Mouse (Mus musculus) urinary bladder, adult 2 months (tissue): ENCODE results near the gene Gckr. TPM values are rescaled to one million over a fixed set of nuclear protein-coding genes. Genes with fewer than 3 reads are reported as not detected.

ENCODE experiments used
- DNase-seq: peaks from one replicate; pipeline ENCODE4 v3.0.0; 2022; ENCODE audit warnings: low spot score
- polyA plus RNA-seq: library from polyadenylated mRNA; depleted of rRNA; stranded (reverse); fragments of >200 nt; gene quantifications from 2 replicates; pipeline ENCODE4 v1.2.3, GENCODE M21; 2012; rRNA removed

The Gckr gene
- 0.29 and 0.39 TPM in 2 replicates for polyA plus RNA-seq

DNA sequence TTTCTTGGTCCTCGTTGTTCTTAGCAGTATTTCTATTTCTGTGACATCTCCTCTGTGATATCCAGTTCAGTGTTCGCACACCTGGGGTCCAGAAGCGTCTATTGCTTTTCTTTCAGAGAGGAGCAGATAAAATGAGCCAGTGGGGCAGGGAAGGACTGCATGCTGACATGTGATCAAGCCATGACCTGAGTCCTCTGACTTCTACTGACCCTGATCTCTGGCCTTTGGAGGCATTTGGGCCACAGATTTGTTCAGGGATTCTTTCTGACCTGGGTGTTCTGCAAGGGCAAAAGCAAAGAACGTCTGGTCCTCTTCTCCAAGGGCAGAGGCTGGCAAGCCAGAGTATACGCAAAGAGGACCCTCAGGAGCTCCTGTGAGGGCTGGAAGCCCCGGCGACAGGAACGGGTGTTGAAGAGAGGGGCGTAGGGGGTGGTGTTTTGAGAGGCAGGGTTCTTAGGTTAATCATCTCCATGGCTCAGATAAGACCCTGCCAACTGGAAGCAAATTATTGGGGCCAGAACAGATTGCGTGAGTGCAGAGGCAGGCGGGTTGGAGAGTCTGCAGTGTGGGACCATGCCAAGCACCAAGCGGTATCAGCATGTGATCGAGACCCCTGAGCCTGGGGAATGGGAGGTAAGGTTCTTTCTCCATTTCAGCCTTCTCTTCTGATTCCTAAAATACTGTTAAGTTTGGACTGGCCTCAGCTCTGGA, at the start of gene Gckr:
Gckr (plus strand) TSS at position 397 of the 711 bp plus-strand sequence.
- no peak for DNase-seq

DNA sequence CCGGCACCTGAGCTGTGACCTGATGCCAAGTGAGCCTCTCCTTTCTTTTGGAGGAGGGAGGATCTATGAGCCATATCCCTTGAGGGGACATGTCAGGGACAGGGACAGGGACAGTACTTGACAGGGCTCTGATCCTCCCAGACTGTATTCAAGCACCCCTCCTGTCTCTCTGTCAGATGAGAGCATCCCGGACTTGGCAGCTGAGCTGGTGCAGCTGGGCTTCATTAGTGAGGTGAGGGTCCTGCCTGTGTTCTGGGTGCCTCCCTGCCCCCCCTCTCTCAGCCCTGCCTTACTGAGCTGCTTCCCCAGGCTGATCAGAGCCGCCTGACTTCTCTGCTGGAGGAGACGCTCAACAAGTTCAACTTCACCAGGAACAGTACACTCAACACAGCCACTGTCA, 46.5 kb upstream of the Gckr start:
- DNase-seq: no peak

DNA sequence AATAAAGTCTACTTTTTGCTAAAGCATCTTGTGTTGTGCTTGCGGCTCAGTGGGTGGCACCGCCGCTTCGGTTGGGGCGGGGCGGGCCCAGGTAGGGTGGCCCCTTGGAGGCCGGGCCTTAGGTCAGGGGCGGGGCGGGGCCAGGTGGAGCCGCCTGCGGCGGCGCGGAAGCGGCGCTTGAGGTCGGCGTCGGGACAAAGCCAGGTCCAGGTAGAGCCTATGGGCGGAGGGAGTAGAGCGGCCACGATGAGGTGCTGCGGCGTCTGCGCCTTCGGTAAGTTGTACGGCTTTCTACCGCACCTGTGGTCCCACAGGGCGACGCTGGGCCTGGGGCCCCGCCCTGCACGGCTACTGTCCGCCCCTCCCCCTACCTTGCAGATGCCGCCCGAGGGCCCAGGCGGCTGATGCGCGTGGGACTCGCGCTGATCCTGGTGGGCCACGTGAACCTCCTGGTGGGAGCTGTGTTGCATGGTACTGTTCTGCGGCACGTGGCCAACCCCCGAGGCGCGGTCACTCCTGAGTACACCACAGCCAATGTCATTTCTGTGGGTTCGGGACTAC, 45.6 kb upstream of the Gckr start, which contains the start of gene Krtcap3:
Krtcap3 (plus strand) TSS at position 151 of the 561 bp plus-strand sequence.
- peak; percentile 56 for DNase-seq

GRCm38 (mm10) chr5:31252151-31252550, 45.1 kb upstream of the Gckr start:
- DNase-seq: no peak

- DNase-seq: no peak
Measured at GRCm38 (mm10) chr5:31252795-31253545, 44.3 kb upstream of the Gckr start.

- DNase-seq: no peak
Measured at GRCm38 (mm10) chr5:31253806-31254205, 43.4 kb upstream of the Gckr start.

- DNase-seq: no peak
Measured at GRCm38 (mm10) chr5:31254452-31254851, 42.8 kb upstream of the Gckr start.

DNA sequence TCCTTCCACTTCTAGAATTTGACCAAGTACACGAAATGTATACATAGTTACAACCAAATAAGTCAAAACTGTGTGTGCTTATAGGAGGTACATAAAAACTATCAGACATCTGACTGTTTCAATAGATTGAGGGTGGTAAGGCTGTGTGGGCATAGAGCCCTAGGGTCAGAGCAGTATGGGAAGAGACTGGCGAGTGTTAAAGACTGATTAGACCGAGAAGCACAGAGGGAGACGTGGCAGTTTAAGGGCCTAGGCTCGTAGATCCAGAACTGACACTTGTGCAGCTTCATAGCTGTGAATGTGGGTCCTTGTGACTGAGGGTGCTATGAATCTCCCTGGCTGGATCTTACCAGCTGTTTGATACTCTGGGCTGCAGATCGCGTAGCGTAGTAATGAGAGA, 42.3 kb upstream of the Gckr start:
- DNase-seq: no peak

DNA sequence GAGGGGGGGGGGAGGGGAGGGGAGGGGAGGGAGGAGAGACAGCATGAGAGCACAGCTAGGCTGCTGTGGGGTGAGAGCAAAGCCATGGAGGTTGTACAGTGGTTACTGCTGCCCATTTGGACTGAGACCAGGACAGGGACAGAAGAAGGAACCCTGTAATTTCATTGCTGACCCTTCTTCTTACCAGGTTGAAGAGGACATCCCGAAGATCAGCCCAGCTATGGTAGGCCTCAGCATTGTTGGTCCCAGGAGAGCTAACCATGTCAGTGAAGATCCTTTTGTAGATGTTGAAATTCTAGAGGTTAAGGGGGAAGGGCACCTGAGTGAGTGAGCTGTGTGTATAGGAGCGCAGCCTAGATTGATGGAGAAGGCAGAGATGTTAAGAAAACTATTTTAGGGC, 41.9 kb upstream of the Gckr start:
- DNase-seq: no peak

GRCm38 (mm10) chr5:31255971-31256370, 41.3 kb upstream of the Gckr start:
- DNase-seq: no peak

- no peak for DNase-seq
Measured at GRCm38 (mm10) chr5:31257616-31258015, 39.6 kb upstream of the Gckr start.

GRCm38 (mm10) chr5:31266101-31266500, 31.1 kb upstream of the Gckr start:
- no peak for DNase-seq

- no peak for DNase-seq
Measured at GRCm38 (mm10) chr5:31267686-31268085, 29.6 kb upstream of the Gckr start.

- DNase-seq: no peak
Measured at GRCm38 (mm10) chr5:31273018-31273417, 24.2 kb upstream of the Gckr start.

- DNase-seq: no peak
Measured at GRCm38 (mm10) chr5:31279245-31279988, 17.8 kb upstream of the Gckr start.

GRCm38 (mm10) chr5:31288225-31288624, 9.0 kb upstream of the Gckr start:
- no peak for DNase-seq

DNA sequence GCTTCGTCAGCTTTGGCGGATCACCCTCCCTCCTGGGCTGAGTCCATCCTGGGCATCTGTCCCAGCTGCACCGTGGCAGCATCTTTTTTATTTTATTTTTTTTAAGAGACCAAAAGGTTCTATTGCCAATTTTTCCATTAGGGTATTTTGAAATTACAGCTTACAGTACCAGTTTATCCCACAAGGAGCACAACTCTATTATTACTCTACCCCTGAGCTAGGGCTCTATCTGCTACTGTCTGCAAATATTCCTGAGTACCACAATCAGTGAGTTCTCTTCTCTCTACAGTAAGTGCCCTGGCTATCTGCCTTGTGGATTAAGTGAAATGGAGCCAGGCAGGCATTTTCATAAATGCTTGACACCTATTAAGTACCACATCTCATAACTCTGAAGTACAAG, 8.6 kb upstream of the Gckr start:
- no peak for DNase-seq

DNA sequence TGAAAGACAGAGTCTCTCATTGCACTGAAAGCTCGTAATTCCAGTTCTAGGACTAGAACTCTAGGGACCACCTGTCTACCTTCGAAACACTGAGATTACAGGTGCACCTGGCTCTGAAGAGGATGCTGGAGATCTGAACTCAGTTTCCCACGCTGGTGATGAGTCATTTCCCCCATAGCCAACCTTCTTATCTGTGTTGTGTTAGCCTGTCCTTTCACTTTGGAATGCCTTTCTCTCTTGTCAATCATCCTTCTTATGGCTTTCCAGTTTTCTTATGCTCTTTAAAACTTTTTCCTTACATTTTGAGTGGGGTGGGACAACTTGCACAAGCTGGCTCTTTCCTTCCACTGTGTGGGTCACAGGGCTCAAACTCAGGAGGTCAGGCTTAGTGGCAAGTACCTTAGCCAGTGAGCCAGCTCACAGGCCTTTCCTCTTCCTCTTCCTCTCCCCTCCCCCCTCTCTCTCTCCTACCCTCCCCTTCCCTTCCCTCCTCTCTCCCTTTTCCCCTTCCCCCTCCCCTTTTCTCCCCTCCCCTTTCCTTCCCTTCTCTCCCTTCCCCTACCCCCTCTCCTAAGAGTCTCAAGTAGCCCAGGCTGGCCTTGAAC, 7.5 kb upstream of the Gckr start:
- DNase-seq: no peak

GRCm38 (mm10) chr5:31290521-31291360, 6.5 kb upstream of the Gckr start, which contains the start of gene Ift172:
Ift172 (minus strand) TSS chr5:31291116.
- DNase-seq: peak; percentile 77

DNA sequence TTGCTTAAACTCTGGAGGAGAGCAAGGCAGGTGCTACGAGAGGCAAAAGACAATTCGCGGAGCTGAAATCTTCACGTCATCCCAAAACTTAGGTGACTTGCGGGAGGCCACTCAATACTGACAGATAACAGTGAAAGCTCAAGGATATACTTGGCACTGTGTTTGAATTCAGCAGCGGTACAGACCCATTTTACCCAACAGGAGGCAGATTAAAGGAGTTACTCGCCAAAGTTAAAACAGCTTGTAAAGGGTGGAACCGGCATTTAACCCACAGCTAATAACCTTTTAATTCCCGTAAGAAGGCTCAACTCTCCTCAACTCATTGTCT, 5.9 kb upstream of the Gckr start:
- no peak for DNase-seq
